Mouse (Mus musculus) erythroblast, adult 5-6 weeks (primary cell): Measurements from ENCODE around the gene Lcat. TPM values are rescaled to one million over a fixed set of nuclear protein-coding genes. Genes with fewer than 3 reads are reported as not detected.

Experiments
- ATAC-seq: replicated peaks from 2 replicates; pipeline ENCODE4 v1.8.0; 2016; ENCODE audit warnings: moderate number of reproducible peaks, mild to moderate bottlenecking, moderate TSS enrichment, inconsistent platforms; ENCODE audit not compliant: poor library complexity, low FRiP score, severe bottlenecking
- total RNA-seq, 2 experiments: library from RNA; stranded (forward) in 1 of 2; stranded (reverse) in 1 of 2; fragments of 150-400 nt in 1 of 2; fragments of 200-764, 138-1000 nt in 1 of 2; gene quantifications; 2 replicates each; pipeline versions ENCODE4 v1.2.3 to v1.2.4; 2015 to 2017; ENCODE audit warnings: low replicate concordance in 2 of 2

Lcat gene
- total RNA-seq, 2 experiments from 2014 or later: not detected

GRCm38 (mm10) chr8:105893339-105893738 lies 49.8 kb downstream of the Lcat start, which contains the start of gene Nrn1l:
TSS of gene Nrn1l (plus strand) at chr8:105893567.
- ATAC-seq: peak; percentile 43; the same call in 1 of the 2 replicates

DNA sequence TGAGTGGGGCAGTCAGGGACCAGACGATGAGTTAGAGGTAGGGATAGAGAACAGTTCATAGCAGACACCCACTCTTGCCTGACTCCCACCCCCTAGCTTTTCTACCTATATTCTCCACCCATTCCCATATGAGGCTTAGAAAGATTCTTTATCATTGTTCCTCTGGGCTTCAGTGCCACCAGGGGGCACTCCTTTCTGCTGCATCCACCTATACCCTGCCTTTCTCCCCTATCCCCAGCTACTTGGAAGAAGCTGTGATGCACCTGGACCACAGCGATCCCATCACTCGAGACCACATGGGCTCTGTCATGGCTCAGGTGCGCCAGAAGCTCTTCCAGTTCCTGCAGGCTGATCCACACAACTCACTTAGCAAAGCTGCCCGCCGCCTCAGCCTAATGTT lies 50.8 kb downstream of the Lcat start:
- ATAC-seq: no peak; the same call in 1 of the 2 replicates

DNA sequence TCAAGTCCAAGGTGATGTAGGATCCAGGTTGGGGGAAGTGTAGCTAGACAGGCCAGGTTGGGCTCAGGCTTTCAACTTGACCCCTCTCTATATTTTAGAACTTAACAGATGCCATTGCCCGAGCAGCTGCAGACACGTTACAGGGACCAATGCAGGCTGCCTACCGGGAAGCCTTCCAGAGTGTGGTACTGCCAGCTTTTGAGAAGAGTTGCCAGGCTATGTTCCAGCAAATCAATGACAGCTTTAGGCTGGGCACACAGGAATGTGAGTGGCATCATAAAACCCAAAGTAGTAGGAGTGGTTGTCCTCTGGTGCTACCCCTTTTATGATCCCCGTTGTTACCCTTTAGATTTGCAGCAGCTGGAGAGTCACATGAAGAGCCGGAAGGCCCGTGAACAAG lies 52.3 kb downstream of the Lcat start:
- ATAC-seq: no peak

GRCm38 (mm10) chr8:105889756-105890465 lies 53.3 kb downstream of the Lcat start:
- ATAC-seq: no peak

Other genes with a start within 250 kb of the Lcat start
- 7.1 and 12.5 TPM in 2 replicates for gene Acd, start 242.3 kb downstream of the Lcat start, total RNA-seq (2015; ENCODE audit: low replicate concordance)
- 1.7 and 7.8 TPM in 2 replicates for gene Acd, start 242.3 kb downstream of the Lcat start, total RNA-seq (2017; ENCODE audit: low replicate concordance)
- 2.1 TPM in 1 of 2 replicates, not detected in the other for gene Pard6a, start 242.2 kb downstream of the Lcat start, total RNA-seq (2015; ENCODE audit: low replicate concordance)
- gene Pard6a, start 242.2 kb downstream of the Lcat start, total RNA-seq (2017; ENCODE audit: low replicate concordance): 0.56 and 1.5 TPM in 2 replicates
- gene 4933405L10Rik, start 235.7 kb downstream of the Lcat start, total RNA-seq (2015; ENCODE audit: low replicate concordance): not detected in 2 replicates
- gene 4933405L10Rik, start 235.7 kb downstream of the Lcat start, total RNA-seq (2017; ENCODE audit: low replicate concordance): not detected in 2 replicates
- 2.1 and 2.5 TPM in 2 replicates for gene Enkd1, start 235.2 kb downstream of the Lcat start, total RNA-seq (2015; ENCODE audit: low replicate concordance)
- 2.7 and 7.0 TPM in 2 replicates for gene Enkd1, start 235.2 kb downstream of the Lcat start, total RNA-seq (2017; ENCODE audit: low replicate concordance)
- 0.21 and 0.38 TPM in 2 replicates for gene Gfod2, start 184.7 kb downstream of the Lcat start, total RNA-seq (2015; ENCODE audit: low replicate concordance)
- gene Gfod2, start 184.7 kb downstream of the Lcat start, total RNA-seq (2017; ENCODE audit: low replicate concordance): 0.51 TPM in 1 of 2 replicates, not detected in the other
- 514 and 565 TPM in 2 replicates for gene Ranbp10, start 116.0 kb downstream of the Lcat start, total RNA-seq (2015; ENCODE audit: low replicate concordance)
- gene Ranbp10, start 116.0 kb downstream of the Lcat start, total RNA-seq (2017; ENCODE audit: low replicate concordance): 620 and 633 TPM in 2 replicates
- 1.0 and 1.2 TPM in 2 replicates for gene Tsnaxip1, start 115.7 kb downstream of the Lcat start, total RNA-seq (2015; ENCODE audit: low replicate concordance)
- 2.5 and 3.2 TPM in 2 replicates for gene Tsnaxip1, start 115.7 kb downstream of the Lcat start, total RNA-seq (2017; ENCODE audit: low replicate concordance)
- 13.1 and 15.9 TPM in 2 replicates for gene Cenpt, start 90.1 kb downstream of the Lcat start, total RNA-seq (2015; ENCODE audit: low replicate concordance)
- gene Cenpt, start 90.1 kb downstream of the Lcat start, total RNA-seq (2017; ENCODE audit: low replicate concordance): 9.6 and 11.3 TPM in 2 replicates
- gene Thap11, start 88.2 kb downstream of the Lcat start, total RNA-seq (2015; ENCODE audit: low replicate concordance): 6.3 and 16.3 TPM in 2 replicates
- gene Thap11, start 88.2 kb downstream of the Lcat start, total RNA-seq (2017; ENCODE audit: low replicate concordance): 7.1 and 8.3 TPM in 2 replicates
- gene Nutf2, start 82.8 kb downstream of the Lcat start, total RNA-seq (2015; ENCODE audit: low replicate concordance): 48.1 and 55.3 TPM in 2 replicates
- gene Nutf2, start 82.8 kb downstream of the Lcat start, total RNA-seq (2017; ENCODE audit: low replicate concordance): 5.7 and 8.9 TPM in 2 replicates
- gene Edc4, start 62.5 kb downstream of the Lcat start, total RNA-seq (2015; ENCODE audit: low replicate concordance): 4.0 and 9.2 TPM in 2 replicates
- 12.4 and 17.6 TPM in 2 replicates for gene Edc4, start 62.5 kb downstream of the Lcat start, total RNA-seq (2017; ENCODE audit: low replicate concordance)
- gene Nrn1l, start 49.8 kb downstream of the Lcat start, total RNA-seq (2015; ENCODE audit: low replicate concordance): not detected in 2 replicates
- gene Nrn1l, start 49.8 kb downstream of the Lcat start, total RNA-seq (2017; ENCODE audit: low replicate concordance): not detected in 2 replicates
- 6.3 TPM in 2 replicates for gene Pskh1, start 42.9 kb downstream of the Lcat start, total RNA-seq (2015; ENCODE audit: low replicate concordance)
- gene Pskh1, start 42.9 kb downstream of the Lcat start, total RNA-seq (2017; ENCODE audit: low replicate concordance): 6.1 and 6.7 TPM in 2 replicates
- not detected in 2 replicates for gene Ctrl, start 9.5 kb downstream of the Lcat start, total RNA-seq (2015; ENCODE audit: low replicate concordance)
- not detected in 2 replicates for gene Ctrl, start 9.5 kb downstream of the Lcat start, total RNA-seq (2017; ENCODE audit: low replicate concordance)
- 22.9 and 51.4 TPM in 2 replicates for gene Psmb10, start 4.9 kb downstream of the Lcat start, total RNA-seq (2015; ENCODE audit: low replicate concordance)
- 7.2 and 13.2 TPM in 2 replicates for gene Psmb10, start 4.9 kb downstream of the Lcat start, total RNA-seq (2017; ENCODE audit: low replicate concordance)
- gene Slc12a4, start 22.7 kb upstream of the Lcat start, total RNA-seq (2015; ENCODE audit: low replicate concordance): 4.0 and 7.9 TPM in 2 replicates
- 0.68 and 1.4 TPM in 2 replicates for gene Slc12a4, start 22.7 kb upstream of the Lcat start, total RNA-seq (2017; ENCODE audit: low replicate concordance)
- gene Dpep3, start 36.0 kb upstream of the Lcat start, total RNA-seq (2015; ENCODE audit: low replicate concordance): not detected in 2 replicates
- gene Dpep3, start 36.0 kb upstream of the Lcat start, total RNA-seq (2017; ENCODE audit: low replicate concordance): not detected in 2 replicates
- gene Dus2, start 48.0 kb upstream of the Lcat start, total RNA-seq (2015; ENCODE audit: low replicate concordance): 3.7 and 6.3 TPM in 2 replicates
- gene Dus2, start 48.0 kb upstream of the Lcat start, total RNA-seq (2017; ENCODE audit: low replicate concordance): 5.9 and 8.9 TPM in 2 replicates
- gene Dpep2nb, start 62.6 kb upstream of the Lcat start, total RNA-seq (2015; ENCODE audit: low replicate concordance): not detected in 2 replicates
- gene Dpep2nb, start 62.6 kb upstream of the Lcat start, total RNA-seq (2017; ENCODE audit: low replicate concordance): not detected in 2 replicates
- gene Ddx28, start 68.5 kb upstream of the Lcat start, total RNA-seq (2015; ENCODE audit: low replicate concordance): 0.77 and 1.3 TPM in 2 replicates
- gene Ddx28, start 68.5 kb upstream of the Lcat start, total RNA-seq (2017; ENCODE audit: low replicate concordance): 1.9 and 6.6 TPM in 2 replicates
- gene Nfatc3, start 115.5 kb upstream of the Lcat start, total RNA-seq (2015; ENCODE audit: low replicate concordance): 52.2 and 56.7 TPM in 2 replicates
- gene Nfatc3, start 115.5 kb upstream of the Lcat start, total RNA-seq (2017; ENCODE audit: low replicate concordance): 24.5 and 32.7 TPM in 2 replicates
- not detected in 2 replicates for gene Esrp2, start 193.6 kb upstream of the Lcat start, total RNA-seq (2015; ENCODE audit: low replicate concordance)
- not detected in 2 replicates for gene Esrp2, start 193.6 kb upstream of the Lcat start, total RNA-seq (2017; ENCODE audit: low replicate concordance)
- gene Pla2g15, start 207.0 kb upstream of the Lcat start, total RNA-seq (2015; ENCODE audit: low replicate concordance): 5.2 and 6.3 TPM in 2 replicates
- 3.1 and 5.4 TPM in 2 replicates for gene Pla2g15, start 207.0 kb upstream of the Lcat start, total RNA-seq (2017; ENCODE audit: low replicate concordance)
- gene Slc7a6, start 225.5 kb upstream of the Lcat start, total RNA-seq (2015; ENCODE audit: low replicate concordance): 2.5 and 3.8 TPM in 2 replicates
- 2.2 and 2.5 TPM in 2 replicates for gene Slc7a6, start 225.5 kb upstream of the Lcat start, total RNA-seq (2017; ENCODE audit: low replicate concordance)